Mouse (Mus musculus): ENCODE data around the gene Kmt5b. TPM values are rescaled to one million over a fixed set of nuclear protein-coding genes. Genes with fewer than 3 reads are reported as not detected.

Kmt5b gene
- polyA plus RNA-seq, 1 experiment from 2014 or later, result 6.2 TPM

- 48% methylated on average over 1 of the region's 1 CpGs for WGBS (ENCODE audit: insufficient replicate concordance)
- Histone ChIP-seq H3K4me3 (ENCODE audit: low read depth, low read length) (no peak overlapping the region), H3K9ac (replicated peaks) (no peak overlapping the region), H3K4me2 (ENCODE audit: low read depth, low read length) (no peak overlapping the region), H3K4me1 (ENCODE audit: insufficient read depth) (no peaks in the 10 kb centered on the region), H3K9me3 (ENCODE audit: low read length) (no peaks in the 10 kb centered on the region), H3K36me3 (replicated peaks; ENCODE audit: insufficient read depth, low read length) (peaks cover 40% of the 10 kb centered on the region), H3K27ac (ENCODE audit: low read depth) (no peak overlapping the region), H3K27me3 (ENCODE audit: insufficient read depth, low read length) (no peaks in the 10 kb centered on the region)
- DNase-seq (no peak), ATAC-seq (no peak)
- TF ChIP-seq EP300 (IDR thresholded peaks at IDR 0.05; ENCODE audit: low read depth) (no peak), CTCF (IDR thresholded peaks at IDR 0.05; ENCODE audit: low read depth) (peak; percentile 32; the same call in 1 of the 2 replicates)
These were observed 22.9 kb downstream of the Kmt5b start for GRCm38 (mm10) chr19:3790077-3790476.

- H3K27me3 ChIP-seq (ENCODE audit: insufficient read depth, low read length), result no peaks in the 10 kb centered on the region
- H3K4me1 ChIP-seq (ENCODE audit: insufficient read depth), result no peaks in the 10 kb centered on the region
- no peak overlapping the region for H3K4me3 ChIP-seq (ENCODE audit: low read depth, low read length)
- H3K9me3 ChIP-seq (ENCODE audit: low read length), result no peaks in the 10 kb centered on the region
- no peak overlapping the region for H3K9ac ChIP-seq (replicated peaks)
- no peak overlapping the region for H3K27ac ChIP-seq (ENCODE audit: low read depth)
- peaks cover 64% of the 10 kb centered on the region for H3K36me3 ChIP-seq (replicated peaks; ENCODE audit: insufficient read depth, low read length)
- DNase-seq (no peak), ATAC-seq (no peak)
- no peak overlapping the region for H3K4me2 ChIP-seq (ENCODE audit: low read depth, low read length)
- no peak for TF ChIP-seq CTCF (IDR thresholded peaks at IDR 0.05; ENCODE audit: low read depth)
- TF ChIP-seq EP300 (IDR thresholded peaks at IDR 0.05; ENCODE audit: low read depth), result no peak
- 84% methylated on average over 7 of the region's 7 CpGs for WGBS (ENCODE audit: insufficient replicate concordance)
These were observed 38.3 kb downstream of the Kmt5b start for GRCm38 (mm10) chr19:3805526-3805925.

- H3K9ac ChIP-seq (replicated peaks), result no peak overlapping the region
- WGBS (ENCODE audit: insufficient replicate concordance), result 83% methylated on average over 10 of the region's 10 CpGs
- H3K9me3 ChIP-seq (ENCODE audit: low read length), result no peaks in the 10 kb centered on the region
- no peak for TF ChIP-seq CTCF (IDR thresholded peaks at IDR 0.05; ENCODE audit: low read depth)
- no peak for TF ChIP-seq EP300 (IDR thresholded peaks at IDR 0.05; ENCODE audit: low read depth)
- DNase-seq (no peak), ATAC-seq (no peak)
- H3K36me3 ChIP-seq (replicated peaks; ENCODE audit: insufficient read depth, low read length), result peaks cover 42% of the 10 kb centered on the region
- no peak overlapping the region for H3K4me2 ChIP-seq (ENCODE audit: low read depth, low read length)
- H3K4me3 ChIP-seq (ENCODE audit: low read depth, low read length), result no peak overlapping the region
- peaks cover 5% of the 10 kb centered on the region for H3K4me1 ChIP-seq (ENCODE audit: insufficient read depth)
- H3K27ac ChIP-seq (ENCODE audit: low read depth), result no peak overlapping the region
- H3K27me3 ChIP-seq (ENCODE audit: insufficient read depth, low read length), result no peaks in the 10 kb centered on the region
These were observed 43.5 kb downstream of the Kmt5b start for GRCm38 (mm10) chr19:3810536-3811233.

GRCm38 (mm10) chr19:3814461-3814860 is 47.2 kb downstream of the Kmt5b start:
- Histone ChIP-seq H3K9ac (replicated peaks) (no peak overlapping the region), H3K4me2 (ENCODE audit: low read depth, low read length) (no peak overlapping the region), H3K9me3 (ENCODE audit: low read length) (no peaks in the 10 kb centered on the region), H3K4me3 (ENCODE audit: low read depth, low read length) (no peak overlapping the region), H3K27ac (ENCODE audit: low read depth) (no peak overlapping the region), H3K36me3 (replicated peaks; ENCODE audit: insufficient read depth, low read length) (peaks cover 30% of the 10 kb centered on the region), H3K27me3 (ENCODE audit: insufficient read depth, low read length) (no peaks in the 10 kb centered on the region), H3K4me1 (ENCODE audit: insufficient read depth) (peaks cover 5% of the 10 kb centered on the region)
- ATAC-seq (no peak), DNase-seq (no peak)
- 84% methylated on average over 10 of the region's 10 CpGs for WGBS (ENCODE audit: insufficient replicate concordance)
- no peak for TF ChIP-seq CTCF (IDR thresholded peaks at IDR 0.05; ENCODE audit: low read depth)
- no peak for TF ChIP-seq EP300 (IDR thresholded peaks at IDR 0.05; ENCODE audit: low read depth)

GRCm38 (mm10) chr19:3815824-3816223 is 48.6 kb downstream of the Kmt5b start:
- DNase-seq, result peak; percentile 46
- peak; percentile 95 for ATAC-seq
- H3K36me3 ChIP-seq (replicated peaks; ENCODE audit: insufficient read depth, low read length), result peaks cover 17% of the 10 kb centered on the region
- 68% methylated on average over 12 of the region's 12 CpGs for WGBS (ENCODE audit: insufficient replicate concordance)
- H3K27ac ChIP-seq (ENCODE audit: low read depth), result peak overlapping the region; percentile 65; the same call in 1 of the 2 replicates
- peak; percentile 69 for TF ChIP-seq EP300 (IDR thresholded peaks at IDR 0.05; ENCODE audit: low read depth)
- TF ChIP-seq CTCF (IDR thresholded peaks at IDR 0.05; ENCODE audit: low read depth), result no peak
- H3K4me2 ChIP-seq (ENCODE audit: low read depth, low read length), result no peak overlapping the region; the same call in 1 of the 2 replicates
- no peaks in the 10 kb centered on the region for H3K27me3 ChIP-seq (ENCODE audit: insufficient read depth, low read length)
- no peak overlapping the region for H3K9ac ChIP-seq (replicated peaks)
- H3K9me3 ChIP-seq (ENCODE audit: low read length), result no peaks in the 10 kb centered on the region
- H3K4me3 ChIP-seq (ENCODE audit: low read depth, low read length), result no peak overlapping the region
- H3K4me1 ChIP-seq (ENCODE audit: insufficient read depth), result peaks cover 18% of the 10 kb centered on the region

GRCm38 (mm10) chr19:3819080-3819479 is 51.9 kb downstream of the Kmt5b start:
- WGBS (ENCODE audit: insufficient replicate concordance), result 48% methylated on average over 2 of the region's 2 CpGs
- Histone ChIP-seq H3K4me3 (ENCODE audit: low read depth, low read length) (no peak overlapping the region), H3K4me2 (ENCODE audit: low read depth, low read length) (no peak overlapping the region), H3K36me3 (replicated peaks; ENCODE audit: insufficient read depth, low read length) (peaks cover 17% of the 10 kb centered on the region), H3K27me3 (ENCODE audit: insufficient read depth, low read length) (no peaks in the 10 kb centered on the region), H3K27ac (ENCODE audit: low read depth) (no peak overlapping the region), H3K9ac (replicated peaks) (no peak overlapping the region), H3K4me1 (ENCODE audit: insufficient read depth) (peaks cover 13% of the 10 kb centered on the region), H3K9me3 (ENCODE audit: low read length) (no peaks in the 10 kb centered on the region)
- no peak for DNase-seq
- no peak for ATAC-seq
- TF ChIP-seq CTCF (IDR thresholded peaks at IDR 0.05; ENCODE audit: low read depth), result no peak
- TF ChIP-seq EP300 (IDR thresholded peaks at IDR 0.05; ENCODE audit: low read depth), result no peak

All from liver, postnatal 0 days (tissue).